Mouse (Mus musculus) ovary, postnatal 10 days (tissue): ENCODE data around the gene Pfn2.
"Not testable (repeated sequence)": the region's sequence is repeated elsewhere in the genome, so short reads cannot be mapped to it uniquely, and the experiment has no call there.

Experiments used
- DNase-seq: peaks from one replicate; pipeline ENCODE4 v3.0.0; 2022; ENCODE audit warnings: low spot score

Pfn2 gene

DNA sequence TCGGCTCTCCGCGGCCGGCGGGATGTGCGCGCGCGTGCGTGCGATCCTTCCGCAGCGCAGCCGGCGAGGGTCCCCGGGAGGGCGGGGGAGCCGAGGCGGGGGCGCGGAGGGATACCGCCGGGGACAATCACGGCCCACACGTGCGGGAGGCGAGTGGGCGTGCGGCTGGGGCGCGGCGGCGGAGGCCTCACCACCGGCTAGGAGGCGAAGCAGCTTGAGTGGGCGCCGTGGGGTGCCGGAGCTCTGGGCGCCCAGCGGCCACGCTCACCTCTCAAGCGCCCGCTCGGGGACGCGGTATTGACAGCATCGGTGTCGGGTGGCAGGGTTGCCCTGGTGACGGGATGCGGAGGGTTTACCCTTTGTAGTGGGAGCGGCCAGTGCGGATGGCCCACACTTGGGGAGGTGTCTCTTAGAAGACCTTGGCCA is at the start of gene Pfn2:
Gene Pfn2 (minus strand): TSS at position 320 of the 426 bp plus-strand sequence.
- peak; percentile 60 for DNase-seq

DNA sequence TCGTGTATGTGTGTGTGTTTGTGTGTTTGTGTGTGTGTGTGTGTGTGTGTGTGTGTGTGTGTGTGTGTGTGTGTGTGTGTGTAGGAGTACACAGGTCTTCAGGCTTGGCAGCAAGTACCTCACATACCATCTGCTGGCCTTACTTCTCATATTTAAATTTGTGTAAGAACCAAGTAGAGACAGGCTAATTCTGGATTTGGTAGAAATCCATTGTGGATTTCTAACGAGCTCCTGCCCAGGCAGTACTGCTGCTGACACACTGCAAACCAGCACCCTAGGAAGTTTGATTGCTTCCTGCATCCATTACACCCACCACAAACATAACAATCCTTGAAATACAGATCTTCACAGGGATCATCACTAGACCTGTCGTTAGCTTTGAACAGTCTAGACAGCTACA is 35.1 kb upstream of the Pfn2 start:
- no peak for DNase-seq

DNA sequence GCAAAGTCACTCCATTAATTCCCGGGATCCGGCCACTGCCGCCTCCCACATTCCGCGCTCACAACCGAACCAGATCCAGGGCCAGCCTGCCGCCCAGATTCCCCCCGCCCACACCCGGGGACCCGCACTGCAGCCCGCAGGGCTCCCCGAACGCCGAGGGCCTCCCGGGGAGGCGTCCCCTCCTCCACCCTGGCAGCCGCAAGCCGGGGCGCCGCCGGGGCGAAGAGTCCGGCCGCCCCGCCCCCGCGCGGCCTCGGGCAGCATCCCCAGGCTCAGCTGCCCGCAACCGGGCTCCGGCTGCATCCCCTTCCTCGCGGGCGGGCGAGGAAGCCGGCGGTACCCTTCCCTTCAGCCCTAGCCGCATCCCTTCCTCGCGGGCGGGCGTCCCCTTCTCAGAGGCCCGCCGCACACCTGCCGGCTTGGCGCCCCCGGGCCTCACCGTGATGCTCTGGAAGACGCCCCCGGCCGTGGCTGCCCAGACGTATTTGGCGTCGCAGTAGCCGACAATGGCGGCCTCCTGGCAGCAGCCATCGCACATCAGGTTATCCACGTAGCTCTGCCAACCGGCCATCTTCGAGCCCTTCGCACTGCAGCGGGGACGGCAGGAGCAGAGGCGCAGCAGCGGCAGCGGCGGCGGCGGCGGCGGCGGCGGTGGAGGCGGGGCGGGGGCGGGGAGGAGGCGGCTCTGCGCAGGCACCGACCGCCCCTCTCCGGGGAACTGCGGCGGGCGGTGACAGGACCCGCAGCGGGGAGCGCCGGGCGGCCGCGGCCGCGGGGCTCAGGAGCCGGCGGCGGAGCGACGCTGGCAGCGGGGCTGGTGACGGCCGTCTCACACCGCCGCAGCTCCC is 743 bp downstream of the Pfn2 start:
- peak; percentile 56 for DNase-seq

DNA sequence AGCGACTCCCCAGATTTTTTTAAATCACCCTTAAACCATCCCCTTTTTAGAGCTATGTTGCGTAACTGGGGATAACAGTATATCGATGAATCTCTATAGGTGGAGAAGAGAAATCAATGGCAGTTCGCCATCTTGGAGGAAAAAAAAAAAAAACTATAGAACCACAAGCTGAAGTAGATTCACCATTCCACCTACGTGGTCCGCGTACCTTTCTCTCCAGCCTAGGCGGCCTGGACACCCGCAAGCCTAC is 1.3 kb downstream of the Pfn2 start:
- no peak for DNase-seq

DNA sequence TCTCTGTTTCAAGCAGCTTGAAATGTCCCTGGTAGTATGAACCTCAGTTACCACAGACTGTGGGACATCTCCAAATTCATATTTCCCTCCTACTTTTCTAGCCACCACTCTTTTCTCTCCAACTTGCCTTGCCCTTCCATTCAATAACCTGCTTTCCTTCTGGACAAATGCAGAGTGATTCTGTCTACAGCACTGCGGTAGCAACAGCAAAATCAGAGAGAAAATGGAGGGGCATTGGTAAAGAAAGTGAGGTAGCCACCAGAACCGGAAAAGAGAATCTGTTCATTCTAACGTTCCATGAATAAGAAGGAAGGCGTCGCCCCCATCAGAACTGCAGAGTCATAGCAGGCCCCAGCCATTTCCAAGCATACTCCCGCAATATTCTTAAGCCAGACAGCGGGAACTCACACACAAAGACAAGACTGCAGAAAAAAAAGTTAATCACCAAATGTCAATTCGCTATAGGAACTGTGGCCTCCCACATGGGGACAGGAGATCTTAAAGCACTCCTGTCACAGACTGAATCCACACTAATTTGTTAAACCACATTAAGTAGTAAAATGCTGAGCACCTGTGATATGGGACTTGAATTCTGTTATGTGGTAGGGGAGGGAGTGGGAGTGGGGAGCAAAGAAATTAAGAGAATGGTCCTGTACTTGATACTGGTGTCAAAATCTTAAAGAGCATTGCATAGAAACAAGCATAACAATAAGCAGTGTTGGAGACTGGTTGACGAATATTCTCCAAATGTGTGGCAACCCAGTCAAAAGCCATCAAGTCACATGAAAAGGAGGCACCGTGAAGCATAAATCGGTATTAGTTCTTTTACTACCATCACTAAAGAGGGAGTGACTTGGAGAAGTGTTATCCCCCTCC is 1.9 kb downstream of the Pfn2 start:
- no peak for DNase-seq

DNA sequence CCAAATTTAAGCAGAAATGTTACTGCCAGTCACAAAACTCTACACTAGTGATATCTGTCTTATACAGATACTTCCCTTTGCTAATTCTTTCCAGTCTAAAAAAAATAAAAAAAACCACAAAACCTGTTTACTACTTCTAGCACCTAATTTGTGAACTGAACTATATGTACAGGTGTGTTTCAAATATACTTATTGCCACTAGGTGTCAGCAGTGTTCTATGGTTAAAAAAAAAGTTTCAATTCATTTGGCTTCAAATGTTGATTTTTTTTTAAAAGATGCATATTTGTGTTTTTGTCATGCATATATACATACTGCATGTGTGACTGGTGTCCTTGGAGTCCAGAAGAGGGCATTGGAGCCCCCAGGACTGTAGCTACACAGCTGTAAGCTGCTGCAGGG is 4.1 kb downstream of the Pfn2 start:
- DNase-seq: no peak

DNA sequence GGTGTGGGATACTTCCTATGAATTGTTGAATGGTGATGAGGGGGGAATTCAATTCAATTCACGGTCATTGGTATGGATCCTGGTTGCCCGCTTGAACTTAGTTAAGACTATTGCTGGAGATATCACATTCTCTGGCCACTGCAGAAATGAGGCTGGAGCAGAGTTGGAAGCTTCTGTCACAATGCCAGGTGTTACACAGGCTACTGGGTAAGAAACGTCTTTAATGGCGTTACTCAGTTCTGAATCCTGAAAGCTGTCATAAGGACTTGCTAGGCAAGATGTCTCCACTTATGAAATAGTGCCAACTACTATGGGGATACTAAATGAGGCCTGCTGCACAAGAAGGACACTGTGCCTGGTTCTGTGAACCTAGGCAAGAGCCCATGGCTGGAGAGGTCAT is 11.0 kb downstream of the Pfn2 start:
- DNase-seq: no peak

DNA sequence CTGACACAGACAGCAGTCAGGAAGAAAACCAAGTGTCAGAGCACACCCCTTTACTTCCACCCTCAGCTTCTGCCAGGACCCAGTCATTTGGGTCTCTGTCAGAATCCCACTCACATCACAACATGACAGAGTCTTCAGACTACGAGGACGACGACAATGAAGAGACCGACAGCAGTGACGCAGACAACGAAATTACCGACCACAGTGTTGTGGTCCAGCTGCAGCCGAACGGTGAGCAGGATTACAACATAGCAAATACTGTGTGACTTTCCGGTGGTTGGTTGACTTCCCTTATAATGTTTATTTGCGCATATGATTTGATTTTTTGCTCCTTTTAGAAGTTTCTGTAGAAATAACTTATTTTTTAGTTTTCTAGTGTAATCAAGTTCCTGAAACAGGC is 14.3 kb downstream of the Pfn2 start:
- no peak for DNase-seq

DNA sequence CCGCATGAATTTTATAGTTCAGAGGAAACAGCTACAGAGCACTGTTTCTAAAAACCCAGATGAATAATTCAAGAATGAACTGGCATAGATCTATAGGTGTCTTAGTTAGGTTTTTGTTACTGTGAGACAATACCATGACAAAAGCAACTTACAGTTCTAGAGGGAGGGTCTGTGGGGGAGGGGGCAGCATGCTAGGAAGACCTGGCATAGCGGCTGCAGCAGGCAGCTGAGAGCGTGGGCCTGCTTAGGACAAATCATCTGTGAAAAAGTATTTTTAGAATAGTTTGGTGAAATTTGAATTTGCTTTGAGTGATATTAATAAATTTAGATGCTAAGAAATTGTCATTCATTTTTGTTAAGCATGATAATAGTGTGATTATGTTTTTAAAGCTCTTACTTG is 22.0 kb downstream of the Pfn2 start:
- no peak for DNase-seq

DNA sequence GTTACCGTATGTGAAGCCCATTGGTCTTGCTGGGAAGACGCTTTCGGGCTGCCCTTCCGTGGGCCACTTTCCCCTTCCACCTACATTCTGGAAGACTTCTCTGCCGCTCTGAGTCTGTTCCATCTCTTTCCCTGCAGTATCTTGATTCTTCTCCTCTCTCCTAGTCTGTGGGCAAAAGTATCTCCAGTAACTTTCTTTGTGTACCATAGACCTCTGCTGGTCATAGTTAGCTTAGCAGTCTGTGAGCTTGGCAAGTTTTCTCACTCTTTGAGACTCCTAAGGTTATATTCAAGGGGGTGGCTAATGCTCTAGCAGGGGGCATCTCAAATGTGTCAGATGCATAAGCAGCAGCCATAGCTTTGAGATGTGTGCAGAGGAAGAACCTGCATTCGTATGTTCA is 32.4 kb downstream of the Pfn2 start:
- DNase-seq: no peak

DNA sequence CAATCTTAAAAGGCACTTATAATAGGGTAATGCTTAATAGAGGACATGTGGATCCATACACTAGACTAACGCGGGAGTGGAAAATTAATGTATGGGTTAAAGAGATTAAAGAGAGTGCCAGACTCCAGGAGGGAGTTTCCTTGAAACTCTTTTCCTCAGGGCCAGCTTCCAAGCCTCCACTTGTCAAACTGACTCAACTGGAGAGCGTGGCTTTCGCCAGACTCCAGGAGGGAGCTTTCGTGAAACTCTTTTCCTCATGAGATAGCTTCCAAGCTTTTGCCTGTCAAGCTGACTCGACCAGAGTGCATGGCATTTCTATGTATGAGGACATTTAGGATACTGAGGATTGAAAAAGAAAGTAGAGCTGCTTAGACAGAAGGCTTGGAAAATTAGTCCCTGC is 52.8 kb downstream of the Pfn2 start:
- DNase-seq: not testable (repeated sequence)
